Mouse (Mus musculus) intestine, postnatal 0 days (tissue): ENCODE data around the gene Cct8. TPM values are rescaled to one million over a fixed set of nuclear protein-coding genes. Genes with fewer than 3 reads are reported as not detected.
"Not testable (repeated sequence)": the region's sequence is repeated elsewhere in the genome, so short reads cannot be mapped to it uniquely, and the experiment has no call there.

Source experiments
- ATAC-seq: fragments of 200-750 bp; cut with Nextera tagmentation; 2 replicates; pipeline ENCODE4 v1.8.0; 2017; ENCODE audit warnings: mild to moderate bottlenecking, moderate TSS enrichment, moderate library complexity
- H3K27ac ChIP-seq: fragments of 300-500 bp; sonication (generic); 2 replicates; pipeline ENCODE4 v1.5.1; 2014; ENCODE audit warnings: mild to moderate bottlenecking, low read depth, low read length, moderate library complexity
- H3K27me3 ChIP-seq: fragments of 300-500 bp; sonication (generic); replicated peaks from 2 replicates; pipeline ENCODE4 v1.6.1; 2014; ENCODE audit warnings: low read length, mixed read lengths; ENCODE audit not compliant: control insufficient read depth, insufficient read depth
- H3K36me3 ChIP-seq: fragments of 300-500 bp; sonication (generic); 2 replicates; pipeline ENCODE4 v1.6.1; 2014; ENCODE audit warnings: mild to moderate bottlenecking, moderate library complexity; ENCODE audit not compliant: control insufficient read depth, insufficient read depth
- H3K4me1 ChIP-seq: fragments of 300-500 bp; sonication (generic); replicated peaks from 2 replicates; pipeline ENCODE4 v1.6.1; 2014; ENCODE audit warnings: antibody characterized with exemption, low read length, mixed read lengths; ENCODE audit not compliant: control insufficient read depth, insufficient read depth
- H3K4me2 ChIP-seq: fragments of 300-500 bp; sonication (generic); replicated peaks from 2 replicates; pipeline ENCODE4 v1.6.1; 2014; ENCODE audit warnings: low read depth, mild to moderate bottlenecking, moderate library complexity
- H3K4me3 ChIP-seq: fragments of 300-500 bp; sonication (generic); 2 replicates; pipeline ENCODE4 v1.5.1; 2014; ENCODE audit warnings: low read depth, low read length
- H3K9ac ChIP-seq: fragments of 300-500 bp; sonication (generic); 2 replicates; pipeline ENCODE4 v1.6.1; 2014; ENCODE audit warnings: mild to moderate bottlenecking, low read depth, low read length
- H3K9me3 ChIP-seq: fragments of 300-500 bp; sonication (generic); 2 replicates; pipeline ENCODE4 v1.6.1; 2016; ENCODE audit warnings: mixed run types; ENCODE audit not compliant: control insufficient read depth
- CTCF ChIP-seq: sonication (generic); IDR thresholded peaks from 2 replicates; pipeline ENCODE4 v1.5.1; 2016; ENCODE audit warnings: low read depth, mild to moderate bottlenecking, control low read depth, antibody characterized with exemption, moderate library complexity
- WGBS: fragments of 180-500 bp; shearing (Covaris S2); extraction: QIAGEN DNeasy Blood & Tissue Kit; methylation state at CpG from one replicate; pipeline ENCODE4 v1.1.7; 2014; 5-methylcytosine and 5-hydroxymethylcytosine counted together
- polyA plus RNA-seq: library from polyadenylated mRNA; unstranded; fragments of >200 nt; fragmentation: Nextera tagmentation; extraction: Ambion mirVana; gene quantifications from 2 replicates; pipeline ENCODE4 v1.2.1, GENCODE M21; 2015

The Cct8 gene
- polyA plus RNA-seq, 1 experiment from 2014 or later = 156 TPM

- no peak overlapping the region for H3K4me2 ChIP-seq
- H3K27me3 ChIP-seq = no peaks in the 10 kb centered on the region
- no peak for TF ChIP-seq CTCF
- no peaks in the 10 kb centered on the region for H3K36me3 ChIP-seq
- H3K27ac ChIP-seq = no peak overlapping the region
- no peaks in the 10 kb centered on the region for H3K4me1 ChIP-seq
- WGBS = 38% methylated on average over 13 of the region's 13 CpGs
- H3K9me3 ChIP-seq = no peaks in the 10 kb centered on the region
- peak; percentile 47; the same call in 1 of the 2 replicates for ATAC-seq
- no peak overlapping the region for H3K4me3 ChIP-seq
- no peak overlapping the region for H3K9ac ChIP-seq
Observed at GRCm38 (mm10) chr16:87501304-87502078, 5.8 kb upstream of the Cct8 start.

GRCm38 (mm10) chr16:87499556-87499955, 3.9 kb upstream of the Cct8 start:
- Histone ChIP-seq H3K4me2 (no peak overlapping the region), H3K36me3 (no peaks in the 10 kb centered on the region), H3K4me1 (no peaks in the 10 kb centered on the region), H3K9me3 (no peaks in the 10 kb centered on the region), H3K27ac (no peak overlapping the region), H3K27me3 (no peaks in the 10 kb centered on the region), H3K4me3 (no peak overlapping the region), H3K9ac (no peak overlapping the region)
- WGBS = 64% methylated on average over 6 of the region's 6 CpGs
- TF ChIP-seq CTCF = no peak
- no peak for ATAC-seq

GRCm38 (mm10) chr16:87497171-87497570, 1.5 kb upstream of the Cct8 start:
- ATAC-seq = no peak
- WGBS = 87% methylated on average over 6 of the region's 6 CpGs
- Histone ChIP-seq H3K4me1 (0 out of 2 replicates have a peak, but pooled peaks cover 2% of the 10 kb centered on the region), H3K4me2 (no peak overlapping the region), H3K27ac (no peak overlapping the region), H3K4me3 (no peak overlapping the region), H3K27me3 (no peaks in the 10 kb centered on the region), H3K9me3 (no peaks in the 10 kb centered on the region), H3K36me3 (peaks cover 11% of the 10 kb centered on the region; the same call in 1 of the 2 replicates), H3K9ac (no peak overlapping the region)
- no peak for TF ChIP-seq CTCF

- Histone ChIP-seq H3K27ac (no peak overlapping the region), H3K9me3 (no peaks in the 10 kb centered on the region), H3K9ac (no peak overlapping the region), H3K36me3 (peaks cover 15% of the 10 kb centered on the region; the same call in 1 of the 2 replicates), H3K27me3 (no peaks in the 10 kb centered on the region), H3K4me2 (peak overlapping the region; percentile 77), H3K4me1 (0 out of 2 replicates have a peak, but pooled peaks cover 2% of the 10 kb centered on the region), H3K4me3 (peak overlapping the region; percentile 89)
- ATAC-seq = no peak
- no peak for TF ChIP-seq CTCF
- 90% methylated on average over 2 of the region's 2 CpGs for WGBS
Observed at GRCm38 (mm10) chr16:87496728-87497127, 1.1 kb upstream of the Cct8 start.

GRCm38 (mm10) chr16:87494955-87495655, 568 bp downstream of the Cct8 start:
- peak overlapping the region; percentile 91 for H3K9ac ChIP-seq
- ATAC-seq = no peak; the same call in 1 of the 2 replicates

GRCm38 (mm10) chr16:87492191-87492792, 3.4 kb downstream of the Cct8 start:
- H3K4me1 ChIP-seq = not testable (repeated sequence)

More at GRCm38 (mm10) chr16:87494955-87495655, 568 bp downstream of the Cct8 start:
- Histone ChIP-seq H3K4me1 (0 out of 2 replicates have a peak, but pooled peaks cover 2% of the 10 kb centered on the region), H3K27me3 (no peaks in the 10 kb centered on the region), H3K4me2 (peak overlapping the region; percentile 77), H3K36me3 (peaks cover 31% of the 10 kb centered on the region), H3K4me3 (peak overlapping the region; percentile 89), H3K9me3 (no peaks in the 10 kb centered on the region), H3K27ac (peak overlapping the region; percentile 84)
- TF ChIP-seq CTCF = no peak
- WGBS = under 1% methylated on average over 39 of the region's 39 CpGs

More at GRCm38 (mm10) chr16:87492191-87492792, 3.4 kb downstream of the Cct8 start:
- not testable (repeated sequence) for H3K9ac ChIP-seq, H3K4me3 ChIP-seq, H3K4me2 ChIP-seq, H3K9me3 ChIP-seq, ATAC-seq, H3K27me3 ChIP-seq, H3K27ac ChIP-seq
- WGBS = 93% methylated on average over 12 of the region's 12 CpGs
- H3K36me3 ChIP-seq = peaks cover 55% of the 10 kb centered on the region
